Mouse (Mus musculus) hindbrain, embryonic 13.5 days (tissue): Measurements from ENCODE around the gene Kif9. TPM values are rescaled to one million over a fixed set of nuclear protein-coding genes. Genes with fewer than 3 reads are reported as not detected.

Experiments
- polyA plus RNA-seq: library from polyadenylated mRNA; unstranded; fragments of >200 nt; fragmentation: Nextera tagmentation; extraction: Ambion mirVana; gene quantifications from 2 replicates; pipeline ENCODE4 v1.2.1, GENCODE M21; 2015

The Kif9 gene
- polyA plus RNA-seq, 1 experiment from 2014 or later, result 6.2 TPM

Other genes with a start within 250 kb of the Kif9 start
- gene Cspg5, start 233.2 kb upstream of the Kif9 start, polyA plus RNA-seq, result 71.6 and 72.6 TPM in 2 replicates
- 44.6 and 48.7 TPM in 2 replicates for gene Elp6, start 171.8 kb upstream of the Kif9 start, polyA plus RNA-seq
- 45.3 and 46.2 TPM in 2 replicates for gene Scap, start 143.7 kb upstream of the Kif9 start, polyA plus RNA-seq
- 23.4 and 25.2 TPM in 2 replicates for gene Ptpn23, start 68.7 kb upstream of the Kif9 start, polyA plus RNA-seq
- gene Ngp, start 57.2 kb upstream of the Kif9 start, polyA plus RNA-seq, result 1.4 and 2.8 TPM in 2 replicates
- 16.4 and 17.1 TPM in 2 replicates for gene Klhl18, start 264 bp upstream of the Kif9 start, polyA plus RNA-seq
- gene Setd2, start 55.6 kb downstream of the Kif9 start, polyA plus RNA-seq, result 37.9 and 40.3 TPM in 2 replicates
- gene Nradd, start 147.5 kb downstream of the Kif9 start, polyA plus RNA-seq, result 34.9 and 38.0 TPM in 2 replicates
- gene Nbeal2, start 177.2 kb downstream of the Kif9 start, polyA plus RNA-seq, result 2.4 TPM in 2 replicates
- 122 TPM in 2 replicates for gene Ccdc12, start 179.5 kb downstream of the Kif9 start, polyA plus RNA-seq